Comparison of ENCODE assay signal across 8 mouse cellular contexts in the genomic region with DNA sequence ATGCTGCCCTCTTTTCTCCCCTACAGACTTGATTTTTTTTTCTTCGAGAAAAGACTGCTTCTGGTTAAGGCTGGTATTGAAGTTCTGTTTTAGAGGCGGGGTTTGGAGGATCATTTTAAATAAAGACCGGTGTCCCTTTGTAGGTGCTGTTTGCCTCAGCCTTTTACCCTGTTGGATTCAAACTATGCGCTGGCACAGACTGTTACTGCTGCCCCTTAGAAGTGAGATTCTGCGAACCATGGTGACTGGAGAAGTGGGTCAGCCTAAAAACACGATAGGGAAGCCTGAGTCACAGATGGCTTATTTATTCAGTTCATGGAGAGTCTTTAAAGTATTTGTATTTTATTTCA. TPM values are rescaled to one million over a fixed set of nuclear protein-coding genes. Genes with fewer than 3 reads are reported as not detected.
DNase-seq lines count a peak whose midpoint lies in the region; ATAC-seq and TF ChIP-seq lines count a peak whose summit lies in the region.

No protein-coding gene starts in this region.

- peak; percentile 18 for ATAC-seq in CD4-positive, CD25-positive, alpha-beta regulatory T cell, adult 4 months
- no peak for ATAC-seq in hindbrain, embryonic 16.5 days

- peaks cover 3% of the 10 kb centered on the region; the same call in 1 of the 2 replicates for H3K9me3 ChIP-seq in embryonic facial prominence, embryonic 10.5 days
- no peaks in the 10 kb centered on the region for H3K9me3 ChIP-seq in hindbrain, embryonic 16.5 days (ENCODE audit: control insufficient read depth, low read length)
- no peaks in the 10 kb centered on the region for H3K9me3 ChIP-seq in midbrain, embryonic 10.5 days (replicated peaks)

- H3K36me3 ChIP-seq in embryonic facial prominence, embryonic 10.5 days (replicated peaks): no peaks in the 10 kb centered on the region
- no peaks in the 10 kb centered on the region for H3K36me3 ChIP-seq in hindbrain, embryonic 16.5 days (ENCODE audit: control insufficient read depth, insufficient read depth, low read length)
- H3K36me3 ChIP-seq in midbrain, embryonic 10.5 days: no peaks in the 10 kb centered on the region

- WGBS in cerebellum, adult 2 months: 1% methylated on average over 6 of the region's 6 CpGs
- WGBS in embryonic facial prominence, embryonic 10.5 days: 2% methylated on average over 6 of the region's 6 CpGs
- 2% methylated on average over 6 of the region's 6 CpGs for WGBS in hindbrain, embryonic 16.5 days
- WGBS in midbrain, embryonic 10.5 days: 5% methylated on average over 6 of the region's 6 CpGs

- no peak for TF ChIP-seq POLR2A in cerebellum, adult 2 months (IDR thresholded peaks at IDR 0.05; ENCODE audit: borderline replicate concordance, insufficient read depth, low read length)

- peaks cover 3% of the 10 kb centered on the region; the same call in 1 of the 2 replicates for H3K4me1 ChIP-seq in cerebellum, adult 2 months (ENCODE audit: control insufficient read depth, insufficient read depth, low read length)
- peaks cover 16% of the 10 kb centered on the region for H3K4me1 ChIP-seq in embryonic facial prominence, embryonic 10.5 days
- peaks cover 9% of the 10 kb centered on the region for H3K4me1 ChIP-seq in hindbrain, embryonic 16.5 days (ENCODE audit: control insufficient read depth, insufficient read depth, low read depth, low read length)
- H3K4me1 ChIP-seq in midbrain, embryonic 10.5 days: peaks cover 21% of the 10 kb centered on the region

- peak overlapping the region; percentile 89 for H3K9ac ChIP-seq in hindbrain, embryonic 16.5 days (ENCODE audit: low read depth, low read length)

- H3K27me3 ChIP-seq in cerebellum, adult 2 months (ENCODE audit: control insufficient read depth, insufficient read depth, low read length): no peaks in the 10 kb centered on the region
- no peaks in the 10 kb centered on the region for H3K27me3 ChIP-seq in embryonic facial prominence, embryonic 10.5 days (replicated peaks; ENCODE audit: low read depth, poor library complexity, severe bottlenecking)
- H3K27me3 ChIP-seq in hindbrain, embryonic 16.5 days (replicated peaks; ENCODE audit: control insufficient read depth, insufficient read depth, low read length): no peaks in the 10 kb centered on the region
- no peaks in the 10 kb centered on the region for H3K27me3 ChIP-seq in midbrain, embryonic 10.5 days (ENCODE audit: low read depth, poor library complexity, severe bottlenecking)

- intact Hi-C loops in left cerebral cortex, postnatal 4 days (cut with DNase I): no loop called here

- H3K4me2 ChIP-seq in hindbrain, embryonic 16.5 days (ENCODE audit: low read length): peak overlapping the region; percentile 79

- DNase-seq in cerebellum, adult 2 months: peak; percentile 22 to 42
- DNase-seq in cerebellum, adult 8-10 months: no peak
- no peak for DNase-seq in embryonic facial prominence, embryonic 10.5 days (ENCODE audit: low spot score)
- DNase-seq in midbrain, embryonic 10.5 days (ENCODE audit: low spot score): no peak
- DNase-seq in retina, embryonic 14.5 days (ENCODE audit: low spot score): no peak
- no peak for DNase-seq in left cerebral cortex, postnatal 4 days

- H3K27ac ChIP-seq in cerebellum, adult 2 months (ENCODE audit: insufficient read depth, low read length): no peak overlapping the region; the same call in 1 of the 2 replicates
- H3K27ac ChIP-seq in embryonic facial prominence, embryonic 10.5 days (replicated peaks): peak overlapping the region; percentile 87; the same call in 1 of the 2 replicates
- peak overlapping the region; percentile 95; the same call in 1 of the 2 replicates for H3K27ac ChIP-seq in hindbrain, embryonic 16.5 days (ENCODE audit: low read depth, low read length)
- peak overlapping the region; percentile 91 for H3K27ac ChIP-seq in midbrain, embryonic 10.5 days (replicated peaks)

- peak overlapping the region; percentile 73 for H3K4me3 ChIP-seq in cerebellum, adult 2 months (replicated peaks; ENCODE audit: insufficient read depth, low read depth, low read length)
- H3K4me3 ChIP-seq in embryonic facial prominence, embryonic 10.5 days: peak overlapping the region; percentile 81
- peak overlapping the region; percentile 65 for H3K4me3 ChIP-seq in hindbrain, embryonic 16.5 days (ENCODE audit: low read length)
- peak overlapping the region; percentile 82 for H3K4me3 ChIP-seq in midbrain, embryonic 10.5 days

- no peak for TF ChIP-seq CTCF in cerebellum, adult 2 months (IDR thresholded peaks at IDR 0.05; ENCODE audit: borderline replicate concordance, insufficient read depth, low read depth, low read length)

RNA-seq across cellular contexts. Expression of a gene that starts 1.1 kb away (rescaled TPM):
- 39.8 and 41.6 TPM in 2 replicates for polyA plus RNA-seq in cerebellum, adult 2 months (2012; rRNA removed)
- polyA plus RNA-seq in CD4-positive, CD25-positive, alpha-beta regulatory T cell, adult 4 months (2017; shearing (Covaris generic)): 10 to 100 TPM; 57.0 to 61.4 TPM
- polyA plus RNA-seq in embryonic facial prominence, embryonic 10.5 days (2016; fragmentation: Nextera tagmentation; extraction: Ambion mirVana): 50.3 and 50.8 TPM in 2 replicates
- 108 and 112 TPM in 2 replicates for polyA plus RNA-seq in hindbrain, embryonic 16.5 days (2015; fragmentation: Nextera tagmentation; extraction: Ambion mirVana)
- polyA plus RNA-seq in midbrain, embryonic 10.5 days (2016; fragmentation: Nextera tagmentation; extraction: Ambion mirVana): 67.1 and 68.4 TPM in 2 replicates
- total RNA-seq in left cerebral cortex, postnatal 4 days (2021): 100 to 1,000 TPM in 1 of 2 experiments, 10 to 100 TPM in 1; 94.1 to 106 TPM

RNA-seq across cellular contexts. Expression of a gene that starts 47.3 kb away (rescaled TPM):
- 12.7 and 13.5 TPM in 2 replicates for polyA plus RNA-seq in cerebellum, adult 2 months (2012; rRNA removed)
- 10 to 100 TPM; 20.8 to 21.6 TPM for polyA plus RNA-seq in CD4-positive, CD25-positive, alpha-beta regulatory T cell, adult 4 months (2017; shearing (Covaris generic))
- polyA plus RNA-seq in embryonic facial prominence, embryonic 10.5 days (2016; fragmentation: Nextera tagmentation; extraction: Ambion mirVana): 19.0 and 20.5 TPM in 2 replicates
- 10.4 and 13.3 TPM in 2 replicates for polyA plus RNA-seq in hindbrain, embryonic 16.5 days (2015; fragmentation: Nextera tagmentation; extraction: Ambion mirVana)
- 23.4 and 23.5 TPM in 2 replicates for polyA plus RNA-seq in midbrain, embryonic 10.5 days (2016; fragmentation: Nextera tagmentation; extraction: Ambion mirVana)
- 1 to 10 TPM; 8.4 to 8.7 TPM for total RNA-seq in left cerebral cortex, postnatal 4 days (2021)

RNA-seq across cellular contexts. Expression of a gene that starts 50.8 kb away (rescaled TPM):
- polyA plus RNA-seq in cerebellum, adult 2 months (2012; rRNA removed): 1.4 TPM in 2 replicates
- polyA plus RNA-seq in CD4-positive, CD25-positive, alpha-beta regulatory T cell, adult 4 months (2017; shearing (Covaris generic)): under 1 TPM in 1 of 2 experiments, not detected in 1; 0.65 TPM
- 0.31 and 0.41 TPM in 2 replicates for polyA plus RNA-seq in embryonic facial prominence, embryonic 10.5 days (2016; fragmentation: Nextera tagmentation; extraction: Ambion mirVana)
- polyA plus RNA-seq in hindbrain, embryonic 16.5 days (2015; fragmentation: Nextera tagmentation; extraction: Ambion mirVana): 3.4 and 4.6 TPM in 2 replicates
- polyA plus RNA-seq in midbrain, embryonic 10.5 days (2016; fragmentation: Nextera tagmentation; extraction: Ambion mirVana): 0.41 TPM in 1 of 2 replicates, not detected in the other
- 1 to 10 TPM in 1 of 2 experiments, under 1 TPM in 1; 0.82 to 1.0 TPM for total RNA-seq in left cerebral cortex, postnatal 4 days (2021)

Comparison
In these comparisons a context has a peak if more than half of its experiments do, and no peak if none do; other contexts are left out.
1. DNase-seq: peak in cerebellum, adult 2 months (2 of 2); none in cerebellum, adult 8-10 months (single experiment), embryonic facial prominence, embryonic 10.5 days (single experiment), midbrain, embryonic 10.5 days (single experiment), retina, embryonic 14.5 days (single experiment) and left cerebral cortex, postnatal 4 days (single experiment).
2. Peak in every context shown above with its lines, with median percentiles within 50 percentile points of each other: H3K4me3 ChIP-seq.